Mouse (Mus musculus) midbrain, embryonic 16.5 days (tissue): Measurements from ENCODE around the gene Ccser2. TPM values are rescaled to one million over a fixed set of nuclear protein-coding genes. Genes with fewer than 3 reads are reported as not detected.

Experiments used
- ATAC-seq: fragments of 200-750 bp; cut with Nextera tagmentation; 2 replicates; pipeline ENCODE4 v1.8.0; 2017; ENCODE audit warnings: moderate TSS enrichment
- H3K27ac ChIP-seq: fragments of 300-500 bp; sonication (generic); 2 replicates; pipeline ENCODE4 v1.5.1; 2014; ENCODE audit warnings: mild to moderate bottlenecking, low read length, mixed read lengths
- H3K27me3 ChIP-seq: fragments of 300-500 bp; sonication (generic); 2 replicates; pipeline ENCODE4 v1.6.1; 2014; ENCODE audit warnings: low read depth, low read length, mixed read lengths; ENCODE audit not compliant: control insufficient read depth, insufficient read depth
- H3K36me3 ChIP-seq: fragments of 300-500 bp; sonication (generic); 2 replicates; pipeline ENCODE4 v1.6.1; 2014; ENCODE audit warnings: mild to moderate bottlenecking, low read length, moderate library complexity, mixed read lengths; ENCODE audit not compliant: control insufficient read depth, insufficient read depth
- H3K4me1 ChIP-seq: fragments of 300-500 bp; sonication (generic); 2 replicates; pipeline ENCODE4 v1.6.1; 2014; ENCODE audit warnings: mild to moderate bottlenecking, low read length, mixed read lengths; ENCODE audit not compliant: control insufficient read depth, insufficient read depth
- H3K4me2 ChIP-seq: fragments of 300-500 bp; sonication (generic); 2 replicates; pipeline ENCODE4 v1.6.1; 2014; ENCODE audit warnings: mild to moderate bottlenecking, low read length, mixed read lengths
- H3K4me3 ChIP-seq: fragments of 300-500 bp; sonication (generic); 2 replicates; pipeline ENCODE4 v1.5.1; 2014; ENCODE audit warnings: low read depth, mild to moderate bottlenecking, low read length, moderate library complexity, mixed read lengths
- H3K9ac ChIP-seq: fragments of 300-500 bp; sonication (generic); 2 replicates; pipeline ENCODE4 v1.6.1; 2014; ENCODE audit warnings: low read depth, low read length, mixed read lengths
- H3K9me3 ChIP-seq: fragments of 300-500 bp; sonication (generic); replicated peaks from 2 replicates; pipeline ENCODE4 v1.6.1; 2014; ENCODE audit warnings: mild to moderate bottlenecking, low read length, mixed read lengths; ENCODE audit not compliant: control insufficient read depth, poor library complexity, severe bottlenecking
- WGBS: fragments of 180-500 bp; shearing (Covaris S2); extraction: QIAGEN DNeasy Blood & Tissue Kit; methylation state at CpG from one replicate; pipeline ENCODE4 v1.1.7; 2014; 5-methylcytosine and 5-hydroxymethylcytosine counted together
- polyA plus RNA-seq: library from polyadenylated mRNA; unstranded; fragments of >200 nt; fragmentation: Nextera tagmentation; extraction: Ambion mirVana; gene quantifications from 2 replicates; pipeline ENCODE4 v1.2.1, GENCODE M21; 2015

Ccser2 gene
- polyA plus RNA-seq, 1 experiment from 2014 or later, result 92.9 TPM

GRCm38 (mm10) chr14:36957261-36957660 is 11.3 kb downstream of the Ccser2 start:
- H3K4me1 ChIP-seq, result no peaks in the 10 kb centered on the region
- H3K27ac ChIP-seq, result no peak overlapping the region
- H3K9ac ChIP-seq, result no peak overlapping the region
- no peaks in the 10 kb centered on the region for H3K27me3 ChIP-seq
- H3K4me2 ChIP-seq, result no peak overlapping the region
- H3K4me3 ChIP-seq, result no peak overlapping the region
- no peaks in the 10 kb centered on the region for H3K9me3 ChIP-seq
- no peaks in the 10 kb centered on the region for H3K36me3 ChIP-seq
- WGBS, result 84% methylated on average over 6 of the region's 6 CpGs
- ATAC-seq, result no peak

- Histone ChIP-seq H3K27ac (no peak overlapping the region), H3K4me2 (no peak overlapping the region), H3K27me3 (no peaks in the 10 kb centered on the region), H3K4me3 (no peak overlapping the region), H3K9ac (no peak overlapping the region), H3K36me3 (no peaks in the 10 kb centered on the region), H3K4me1 (no peaks in the 10 kb centered on the region), H3K9me3 (no peaks in the 10 kb centered on the region)
- 73% methylated on average over 5 of the region's 5 CpGs for WGBS
- no peak for ATAC-seq
Measured at GRCm38 (mm10) chr14:36956717-36957116, 11.9 kb downstream of the Ccser2 start.

- 0 out of 2 replicates have a peak, but pooled peaks have one; percentile 42 for ATAC-seq
- H3K4me1 ChIP-seq, result no peaks in the 10 kb centered on the region
- no peaks in the 10 kb centered on the region for H3K36me3 ChIP-seq
- no peak overlapping the region for H3K27ac ChIP-seq
- no peaks in the 10 kb centered on the region for H3K9me3 ChIP-seq
- H3K4me2 ChIP-seq, result no peak overlapping the region
- H3K27me3 ChIP-seq, result no peaks in the 10 kb centered on the region
- no peak overlapping the region for H3K4me3 ChIP-seq
- H3K9ac ChIP-seq, result no peak overlapping the region
- WGBS, result 92% methylated on average over 10 of the region's 10 CpGs
Measured at GRCm38 (mm10) chr14:36952687-36953426, 15.7 kb downstream of the Ccser2 start.

GRCm38 (mm10) chr14:36952142-36952541 is 16.4 kb downstream of the Ccser2 start:
- Histone ChIP-seq H3K9me3 (no peaks in the 10 kb centered on the region), H3K27me3 (no peaks in the 10 kb centered on the region), H3K4me1 (no peaks in the 10 kb centered on the region), H3K36me3 (no peaks in the 10 kb centered on the region), H3K9ac (no peak overlapping the region), H3K4me2 (no peak overlapping the region), H3K27ac (no peak overlapping the region), H3K4me3 (no peak overlapping the region)
- WGBS, result 22% methylated on average over 2 of the region's 2 CpGs
- ATAC-seq, result 0 out of 2 replicates have a peak, but pooled peaks have one; percentile 34

- no peak for ATAC-seq
- Histone ChIP-seq H3K4me2 (no peak overlapping the region), H3K27ac (no peak overlapping the region), H3K4me1 (0 out of 2 replicates have a peak, but pooled peaks cover 3% of the 10 kb centered on the region), H3K4me3 (no peak overlapping the region), H3K9ac (no peak overlapping the region), H3K36me3 (peaks cover 16% of the 10 kb centered on the region), H3K27me3 (no peaks in the 10 kb centered on the region), H3K9me3 (no peaks in the 10 kb centered on the region)
- WGBS, result 61% methylated on average over 5 of the region's 5 CpGs
Measured at GRCm38 (mm10) chr14:36942716-36943115, 25.9 kb downstream of the Ccser2 start.

GRCm38 (mm10) chr14:36937941-36938340 is 30.6 kb downstream of the Ccser2 start:
- H3K4me3 ChIP-seq, result no peak overlapping the region
- WGBS, result 37% methylated on average over 2 of the region's 2 CpGs
- H3K9me3 ChIP-seq, result no peaks in the 10 kb centered on the region
- no peak overlapping the region for H3K27ac ChIP-seq
- no peak overlapping the region for H3K4me2 ChIP-seq
- peaks cover 16% of the 10 kb centered on the region for H3K36me3 ChIP-seq
- H3K4me1 ChIP-seq, result 0 out of 2 replicates have a peak, but pooled peaks cover 3% of the 10 kb centered on the region
- H3K27me3 ChIP-seq, result no peaks in the 10 kb centered on the region
- H3K9ac ChIP-seq, result no peak overlapping the region
- ATAC-seq, result peak; percentile 36; the same call in 1 of the 2 replicates

- Histone ChIP-seq H3K4me2 (no peak overlapping the region), H3K4me3 (no peak overlapping the region), H3K27me3 (no peaks in the 10 kb centered on the region), H3K27ac (0 out of 2 replicates have a peak overlapping the region, but pooled peaks have one; percentile 37), H3K9me3 (no peaks in the 10 kb centered on the region), H3K36me3 (peaks cover 16% of the 10 kb centered on the region), H3K4me1 (0 out of 2 replicates have a peak, but pooled peaks cover 3% of the 10 kb centered on the region), H3K9ac (no peak overlapping the region)
- 74% methylated on average over 7 of the region's 7 CpGs for WGBS
- ATAC-seq, result peak; percentile 62; the same call in 1 of the 2 replicates
Measured at GRCm38 (mm10) chr14:36937080-36937878, 31.3 kb downstream of the Ccser2 start.

GRCm38 (mm10) chr14:36932638-36933382 is 35.8 kb downstream of the Ccser2 start:
- Histone ChIP-seq H3K4me3 (no peak overlapping the region), H3K36me3 (peaks cover 4% of the 10 kb centered on the region; the same call in 1 of the 2 replicates), H3K27me3 (no peaks in the 10 kb centered on the region), H3K4me1 (no peaks in the 10 kb centered on the region), H3K9me3 (no peaks in the 10 kb centered on the region), H3K9ac (no peak overlapping the region), H3K4me2 (no peak overlapping the region), H3K27ac (no peak overlapping the region)
- 77% methylated on average over 10 of the region's 10 CpGs for WGBS
- ATAC-seq, result no peak
